Mouse (Mus musculus) CD4-positive, CD25-positive, alpha-beta regulatory T cell, adult 2 months (primary cell): ENCODE measurements around the gene Thada.
"Not testable (repeated sequence)": the region's sequence is repeated elsewhere in the genome, so short reads cannot be mapped to it uniquely, and the experiment has no call there.

Experiments used
- DNase-seq: peaks from one replicate; pipeline ENCODE4 v3.0.0-alpha.2; 2012; ENCODE audit warnings: low read depth, low spot score

Gene Thada

GRCm38 (mm10) chr17:84188374-84188961 is 277.5 kb downstream of the Thada start:
- peak; percentile 85 for DNase-seq

- peak; percentile 95 for DNase-seq
Observed at GRCm38 (mm10) chr17:84187727-84188373, 278.2 kb downstream of the Thada start, which contains the start of gene Zfp36l2. Gene Zfp36l2, minus strand, starts transcription at chr17:84187947.

- DNase-seq, result not testable (repeated sequence)
Observed at GRCm38 (mm10) chr17:84187264-84187663, 278.7 kb downstream of the Thada start.

- DNase-seq, result peak; percentile 85
Observed at GRCm38 (mm10) chr17:84186451-84187202, 279.4 kb downstream of the Thada start.

- peak; percentile 83 for DNase-seq
Observed at GRCm38 (mm10) chr17:84185581-84186450, 280.2 kb downstream of the Thada start.

GRCm38 (mm10) chr17:84185011-84185411 is 281.0 kb downstream of the Thada start:
- DNase-seq, result peak; percentile 64

GRCm38 (mm10) chr17:84183291-84183781 is 282.7 kb downstream of the Thada start:
- peak; percentile 77 for DNase-seq

GRCm38 (mm10) chr17:84182311-84183271 is 283.4 kb downstream of the Thada start:
- DNase-seq, result peak; percentile 49

- peak; percentile 82 for DNase-seq
Observed at GRCm38 (mm10) chr17:84181502-84182310, 284.3 kb downstream of the Thada start.

- DNase-seq, result peak; percentile 91
Observed at GRCm38 (mm10) chr17:84180715-84181501, 285.1 kb downstream of the Thada start.

GRCm38 (mm10) chr17:84179973-84180365 is 286.0 kb downstream of the Thada start:
- DNase-seq, result no peak

GRCm38 (mm10) chr17:84179026-84179972 is 286.7 kb downstream of the Thada start:
- DNase-seq, result no peak

GRCm38 (mm10) chr17:84177481-84177880 is 288.5 kb downstream of the Thada start:
- DNase-seq, result peak; percentile 40

- no peak for DNase-seq
Observed at GRCm38 (mm10) chr17:84176446-84176845, 289.6 kb downstream of the Thada start.

- DNase-seq, result no peak
Observed at GRCm38 (mm10) chr17:84175196-84175595, 290.8 kb downstream of the Thada start.

GRCm38 (mm10) chr17:84167377-84167776 is 298.6 kb downstream of the Thada start:
- no peak for DNase-seq

- peak; percentile 41 for DNase-seq
Observed at GRCm38 (mm10) chr17:84166135-84166860, 299.7 kb downstream of the Thada start.
